Comparison of ENCODE assay signal across 21 mouse cellular contexts in genomic region chr8:44576314-44576858, GRCm38 (mm10).
DNase-seq lines count a peak whose midpoint lies in the region; ATAC-seq and TF ChIP-seq lines count a peak whose summit lies in the region.
"Had no signal": no experiment of that assay in that cellular context is flagged by ENCODE, and none has a peak within 500 bp of the region (broad histone marks: within the 10 kb centered on the region; RNA-seq: fewer than 3 reads in every experiment).

No protein-coding gene starts in this region.

- 63% methylated on average over 5 of the region's 5 CpGs for WGBS in midbrain, embryonic 12.5 days
- WGBS in midbrain, embryonic 16.5 days = 54% methylated on average over 5 of the region's 5 CpGs
- 36% methylated on average over 5 of the region's 5 CpGs for whole genome bisulfite sequencing in hindbrain, embryonic 13.5 days
- WGBS in midbrain, postnatal 0 days = 63% methylated on average over 5 of the region's 5 CpGs

- no peak for TF ChIP-seq CTCF in midbrain, postnatal 0 days (IDR thresholded peaks at IDR 0.05)

- H3K4me1 ChIP-seq in midbrain, embryonic 12.5 days = no peaks in the 10 kb centered on the region
- H3K4me1 ChIP-seq in midbrain, embryonic 16.5 days (ENCODE audit: control insufficient read depth, insufficient read depth, low read length) = no peaks in the 10 kb centered on the region
- peaks cover 8% of the 10 kb centered on the region for H3K4me1 ChIP-seq in hindbrain, embryonic 13.5 days (replicated peaks)
- no peaks in the 10 kb centered on the region for H3K4me1 ChIP-seq in midbrain, postnatal 0 days (ENCODE audit: insufficient read depth, low read length)
- H3K4me1 ChIP-seq: embryonic facial prominence, embryonic 13.5 days; liver, embryonic 15.5 days had no signal

- H3K27ac ChIP-seq in midbrain, embryonic 12.5 days (replicated peaks) = no peak overlapping the region
- no peak overlapping the region for H3K27ac ChIP-seq in midbrain, embryonic 16.5 days (ENCODE audit: low read length)
- no peak overlapping the region for H3K27ac ChIP-seq in hindbrain, embryonic 13.5 days
- H3K27ac ChIP-seq in midbrain, postnatal 0 days (ENCODE audit: low read depth, low read length) = no peak overlapping the region
- H3K27ac ChIP-seq: embryonic facial prominence, embryonic 13.5 days; gastrocnemius, adult 2 months; liver, embryonic 15.5 days had no signal

- H3K9me3 ChIP-seq in midbrain, embryonic 12.5 days = no peaks in the 10 kb centered on the region
- H3K9me3 ChIP-seq in midbrain, embryonic 16.5 days (replicated peaks; ENCODE audit: control insufficient read depth, low read length, poor library complexity, severe bottlenecking) = no peaks in the 10 kb centered on the region
- H3K9me3 ChIP-seq in hindbrain, embryonic 13.5 days = no peaks in the 10 kb centered on the region
- no peaks in the 10 kb centered on the region for H3K9me3 ChIP-seq in midbrain, postnatal 0 days (ENCODE audit: low read length)
- H3K9me3 ChIP-seq: embryonic facial prominence, embryonic 13.5 days; liver, embryonic 15.5 days had no signal

- H3K4me3 ChIP-seq in midbrain, embryonic 12.5 days = no peak overlapping the region
- H3K4me3 ChIP-seq in midbrain, embryonic 16.5 days (ENCODE audit: low read depth, low read length) = no peak overlapping the region
- no peak overlapping the region for H3K4me3 ChIP-seq in hindbrain, embryonic 13.5 days
- H3K4me3 ChIP-seq in midbrain, postnatal 0 days (ENCODE audit: low read depth, low read length) = no peak overlapping the region
- H3K4me3 ChIP-seq: embryonic facial prominence, embryonic 13.5 days; gastrocnemius, adult 2 months; liver, embryonic 15.5 days; myocyte had no signal

- DNase-seq in cerebellum, postnatal 10 days = peak; percentile 27 to 49
- no peak for DNase-seq in cerebellum, adult 18-20 months
- DNase-seq in midbrain, postnatal 0 days (ENCODE audit: low spot score) = peak; percentile 47
- no peak for DNase-seq in layer of hippocampus, postnatal 25 days (ENCODE audit: extremely low spot score in 1 of 2, low spot score in 1 of 2)
- DNase-seq in frontal cortex, adult 2 months (ENCODE audit: extremely low spot score in 1 of 2, low spot score in 1 of 2) = no peak
- DNase-seq: cerebellum, postnatal 36 days; gastrocnemius, adult 2 months; heart, adult 18-20 months; kidney, adult 8-10 months; kidney, postnatal 25 days; layer of hippocampus, adult 9-11 months; thymus, postnatal 14 days had no signal

- H3K27me3 ChIP-seq in midbrain, embryonic 12.5 days = no peaks in the 10 kb centered on the region
- H3K27me3 ChIP-seq in midbrain, embryonic 16.5 days (ENCODE audit: control insufficient read depth, insufficient read depth, low read depth, low read length) = no peaks in the 10 kb centered on the region
- H3K27me3 ChIP-seq in hindbrain, embryonic 13.5 days = no peaks in the 10 kb centered on the region
- no peaks in the 10 kb centered on the region for H3K27me3 ChIP-seq in midbrain, postnatal 0 days (ENCODE audit: insufficient read depth, low read length)
- H3K27me3 ChIP-seq: embryonic facial prominence, embryonic 13.5 days; liver, embryonic 15.5 days had no signal

- no peaks in the 10 kb centered on the region for H3K36me3 ChIP-seq in midbrain, embryonic 12.5 days
- H3K36me3 ChIP-seq in midbrain, embryonic 16.5 days (ENCODE audit: control insufficient read depth, insufficient read depth, low read length) = no peaks in the 10 kb centered on the region
- H3K36me3 ChIP-seq in hindbrain, embryonic 13.5 days = no peaks in the 10 kb centered on the region
- no peaks in the 10 kb centered on the region for H3K36me3 ChIP-seq in midbrain, postnatal 0 days (ENCODE audit: insufficient read depth, low read length)
- H3K36me3 ChIP-seq: embryonic facial prominence, embryonic 13.5 days; G1E; liver, embryonic 15.5 days had no signal

- H3K4me2 ChIP-seq in midbrain, embryonic 12.5 days (replicated peaks) = no peak overlapping the region
- H3K4me2 ChIP-seq in midbrain, embryonic 16.5 days (ENCODE audit: low read length) = no peak overlapping the region
- H3K4me2 ChIP-seq in hindbrain, embryonic 13.5 days = no peak overlapping the region
- no peak overlapping the region for H3K4me2 ChIP-seq in midbrain, postnatal 0 days (ENCODE audit: low read depth, low read length, poor library complexity, severe bottlenecking)
- H3K4me2 ChIP-seq: embryonic facial prominence, embryonic 13.5 days; liver, embryonic 15.5 days had no signal

- no peak overlapping the region for H3K9ac ChIP-seq in midbrain, embryonic 12.5 days (replicated peaks)
- H3K9ac ChIP-seq in midbrain, embryonic 16.5 days (ENCODE audit: low read depth, low read length) = no peak overlapping the region
- H3K9ac ChIP-seq in hindbrain, embryonic 13.5 days = no peak overlapping the region
- no peak overlapping the region for H3K9ac ChIP-seq in midbrain, postnatal 0 days (replicated peaks; ENCODE audit: low read length, poor library complexity, severe bottlenecking)
- H3K9ac ChIP-seq: embryonic facial prominence, embryonic 13.5 days; liver, embryonic 15.5 days had no signal

- ATAC-seq in midbrain, embryonic 12.5 days (ENCODE audit: low FRiP score, low read depth) = peak; percentile 73; the same call in 1 of the 2 replicates
- no peak for ATAC-seq in midbrain, embryonic 16.5 days
- peak; percentile 87 for ATAC-seq in hindbrain, embryonic 13.5 days (ENCODE audit: low FRiP score)
- ATAC-seq in midbrain, postnatal 0 days (ENCODE audit: low FRiP score) = no peak
- ATAC-seq: CD4-positive, CD25-positive, alpha-beta regulatory T cell, adult 4 months; lung, postnatal 0 days had no signal

Comparison
In these comparisons a context has a peak if more than half of its experiments do, and no peak if none do; other contexts are left out.
1. DNase-seq: peak in cerebellum, postnatal 10 days (2 of 2) and midbrain, postnatal 0 days (single experiment); none in cerebellum, adult 18-20 months (0 of 2), layer of hippocampus, postnatal 25 days (0 of 2) and frontal cortex, adult 2 months (0 of 2).
2. ATAC-seq: peak in midbrain, embryonic 12.5 days (single experiment) and hindbrain, embryonic 13.5 days (single experiment); none in midbrain, embryonic 16.5 days (single experiment) and midbrain, postnatal 0 days (single experiment).